Comparison of ENCODE assay signal across 8 mouse cellular contexts in genomic region chr11:103080323-103081091, GRCm38 (mm10). TPM values are rescaled to one million over a fixed set of nuclear protein-coding genes. Genes with fewer than 3 reads are reported as not detected.
A peak's percentile ranks its signal among the peaks of the same experiment; 100 is the strongest.
DNase-seq lines count a peak whose midpoint lies in the region; ATAC-seq and TF ChIP-seq lines count a peak whose summit lies in the region.

No protein-coding gene starts in this region.

- no peaks in the 10 kb centered on the region for H3K36me3 ChIP-seq in kidney, embryonic 16.5 days (ENCODE audit: insufficient read depth, low read length)
- no peaks in the 10 kb centered on the region for H3K36me3 ChIP-seq in forebrain, postnatal 0 days (ENCODE audit: insufficient read depth)

- peak overlapping the region; percentile 44 for H3K4me3 ChIP-seq in kidney, embryonic 16.5 days (ENCODE audit: low read length)
- peak overlapping the region; percentile 19 for H3K4me3 ChIP-seq in forebrain, postnatal 0 days (ENCODE audit: low read depth, low read length)

- H3K9me3 ChIP-seq in kidney, embryonic 16.5 days (ENCODE audit: low read length): no peaks in the 10 kb centered on the region
- no peaks in the 10 kb centered on the region for H3K9me3 ChIP-seq in forebrain, postnatal 0 days (ENCODE audit: low read length)

- TF ChIP-seq CTCF in forebrain, postnatal 0 days (IDR thresholded peaks at IDR 0.05; ENCODE audit: low read depth): peak; percentile 43; the same call in 1 of the 2 replicates

- no peak overlapping the region for H3K27ac ChIP-seq in kidney, embryonic 16.5 days (ENCODE audit: low read length)
- no peak overlapping the region for H3K27ac ChIP-seq in forebrain, postnatal 0 days (ENCODE audit: low read depth, low read length)

- peak overlapping the region; percentile 60 for H3K4me2 ChIP-seq in kidney, embryonic 16.5 days (replicated peaks; ENCODE audit: low read depth, low read length)
- H3K4me2 ChIP-seq in forebrain, postnatal 0 days (ENCODE audit: low read depth): peak overlapping the region; percentile 49

- DNase-seq in kidney, adult 8-10 months: no peak
- DNase-seq in brain, adult 2 months (ENCODE audit: low read depth, low spot score): peak; percentile 69
- peak; percentile 44 for DNase-seq in forebrain, postnatal 0 days
- no peak for DNase-seq in layer of hippocampus, postnatal 10 days (ENCODE audit: low spot score in 2 of 2)
- no peak for DNase-seq in ovary, adult 18-20 months (ENCODE audit: low spot score)
- DNase-seq in cerebellum, adult 18-20 months: no peak

- ATAC-seq in kidney, embryonic 16.5 days (ENCODE audit: low FRiP score, low TSS enrichment): peak; percentile 72
- ATAC-seq in forebrain, postnatal 0 days: peak; percentile 65
- 0 out of 2 replicates have a peak, but pooled peaks have one; percentile 30 for ATAC-seq in megakaryocyte, adult 5-6 weeks (ENCODE audit: poor library complexity, severe bottlenecking)

- peaks cover 14% of the 10 kb centered on the region for H3K4me1 ChIP-seq in kidney, embryonic 16.5 days (ENCODE audit: insufficient read depth, low read length)
- H3K4me1 ChIP-seq in forebrain, postnatal 0 days (ENCODE audit: insufficient read depth): no peaks in the 10 kb centered on the region

- peaks cover 12% of the 10 kb centered on the region for H3K27me3 ChIP-seq in kidney, embryonic 16.5 days (ENCODE audit: insufficient read depth, low read length)
- H3K27me3 ChIP-seq in forebrain, postnatal 0 days (ENCODE audit: insufficient read depth, low read length): peaks cover 7% of the 10 kb centered on the region; the same call in 1 of the 2 replicates

- H3K9ac ChIP-seq in kidney, embryonic 16.5 days (replicated peaks; ENCODE audit: low read length): peak overlapping the region; percentile 29
- H3K9ac ChIP-seq in forebrain, postnatal 0 days: peak overlapping the region; percentile 31; the same call in 1 of the 2 replicates

- 5% methylated on average over 41 of the region's 43 CpGs for WGBS in kidney, embryonic 16.5 days
- 6% methylated on average over 42 of the region's 43 CpGs for WGBS in forebrain, postnatal 0 days

RNA-seq across cellular contexts. Expression of gene Plcd3, which starts 21.0 kb away (rescaled TPM):
- 8.2 and 8.7 TPM in 2 replicates for polyA plus RNA-seq in kidney, embryonic 16.5 days (2015; fragmentation: Nextera tagmentation; extraction: Ambion mirVana)
- total RNA-seq in forebrain, postnatal 0 days (2014; rRNA removed): 8.5 and 8.8 TPM in 2 replicates
- 3.6 TPM in 2 replicates for polyA plus RNA-seq in forebrain, postnatal 0 days (2015; fragmentation: Nextera tagmentation; extraction: Ambion mirVana)
- total RNA-seq in megakaryocyte, adult 5-6 weeks (2015): not detected in 2 replicates
- total RNA-seq in megakaryocyte, adult 5-6 weeks (2017): not detected in 2 replicates
- 10 to 100 TPM; 13.4 to 13.7 TPM for total RNA-seq in layer of hippocampus, postnatal 10 days (2021)

RNA-seq across cellular contexts. Expression of gene Acbd4, which starts 21.0 kb away (rescaled TPM):
- polyA plus RNA-seq in kidney, embryonic 16.5 days (2015; fragmentation: Nextera tagmentation; extraction: Ambion mirVana): 28.7 and 29.9 TPM in 2 replicates
- 27.2 and 28.5 TPM in 2 replicates for total RNA-seq in forebrain, postnatal 0 days (2014; rRNA removed)
- 20.1 and 27.1 TPM in 2 replicates for polyA plus RNA-seq in forebrain, postnatal 0 days (2015; fragmentation: Nextera tagmentation; extraction: Ambion mirVana)
- total RNA-seq in megakaryocyte, adult 5-6 weeks (2015): 3.2 and 6.2 TPM in 2 replicates
- 9.3 and 9.4 TPM in 2 replicates for total RNA-seq in megakaryocyte, adult 5-6 weeks (2017)
- total RNA-seq in layer of hippocampus, postnatal 10 days (2021): 10 to 100 TPM; 63.1 to 66.1 TPM

RNA-seq across cellular contexts. Expression of gene Hexim1, which starts 35.5 kb away (rescaled TPM):
- 5.5 and 6.6 TPM in 2 replicates for polyA plus RNA-seq in kidney, embryonic 16.5 days (2015; fragmentation: Nextera tagmentation; extraction: Ambion mirVana)
- total RNA-seq in forebrain, postnatal 0 days (2014; rRNA removed): 19.0 and 20.5 TPM in 2 replicates
- polyA plus RNA-seq in forebrain, postnatal 0 days (2015; fragmentation: Nextera tagmentation; extraction: Ambion mirVana): 3.7 and 3.9 TPM in 2 replicates
- 10.1 TPM in 2 replicates for total RNA-seq in megakaryocyte, adult 5-6 weeks (2015)
- 17.0 and 24.6 TPM in 2 replicates for total RNA-seq in megakaryocyte, adult 5-6 weeks (2017)
- 10 to 100 TPM; 38.0 to 38.7 TPM for total RNA-seq in layer of hippocampus, postnatal 10 days (2021)

RNA-seq across cellular contexts. Expression of gene Hexim2, which starts 51.7 kb away (rescaled TPM):
- polyA plus RNA-seq in kidney, embryonic 16.5 days (2015; fragmentation: Nextera tagmentation; extraction: Ambion mirVana): 11.3 and 11.8 TPM in 2 replicates
- total RNA-seq in forebrain, postnatal 0 days (2014; rRNA removed): 30.8 and 47.0 TPM in 2 replicates
- 16.5 and 27.9 TPM in 2 replicates for polyA plus RNA-seq in forebrain, postnatal 0 days (2015; fragmentation: Nextera tagmentation; extraction: Ambion mirVana)
- total RNA-seq in megakaryocyte, adult 5-6 weeks (2015): 0.25 and 1.8 TPM in 2 replicates
- 1.0 and 2.1 TPM in 2 replicates for total RNA-seq in megakaryocyte, adult 5-6 weeks (2017)
- total RNA-seq in layer of hippocampus, postnatal 10 days (2021): 10 to 100 TPM; 14.4 to 16.9 TPM

RNA-seq across cellular contexts. Expression of gene Dcakd, which starts 52.4 kb away (rescaled TPM):
- 161 and 201 TPM in 2 replicates for polyA plus RNA-seq in kidney, embryonic 16.5 days (2015; fragmentation: Nextera tagmentation; extraction: Ambion mirVana)
- 136 and 148 TPM in 2 replicates for total RNA-seq in forebrain, postnatal 0 days (2014; rRNA removed)
- polyA plus RNA-seq in forebrain, postnatal 0 days (2015; fragmentation: Nextera tagmentation; extraction: Ambion mirVana): 173 and 191 TPM in 2 replicates
- total RNA-seq in megakaryocyte, adult 5-6 weeks (2015): 20.5 and 20.7 TPM in 2 replicates
- 6.8 and 9.3 TPM in 2 replicates for total RNA-seq in megakaryocyte, adult 5-6 weeks (2017)
- 100 to 1,000 TPM; 117 to 118 TPM for total RNA-seq in layer of hippocampus, postnatal 10 days (2021)

Comparison
In these comparisons a context has a peak if more than half of its experiments do, and no peak if none do; other contexts are left out.
1. DNase-seq: peak in brain, adult 2 months (single experiment) and forebrain, postnatal 0 days (single experiment); none in kidney, adult 8-10 months (0 of 2), layer of hippocampus, postnatal 10 days (0 of 2), ovary, adult 18-20 months (single experiment) and cerebellum, adult 18-20 months (0 of 2).
2. Peak in every context shown above with its lines, with median percentiles within 50 percentile points of each other: ATAC-seq.